Mouse (Mus musculus): Measurements from ENCODE around the gene Celf2. TPM values are rescaled to one million over a fixed set of nuclear protein-coding genes. Genes with fewer than 3 reads are reported as not detected.

The Celf2 gene
- total RNA-seq, 4 experiments from 2014 or later: 18.8 to 36.3 (median 25.9) TPM

- DNase-seq: peak; percentile 14
Measured at GRCm38 (mm10) chr2:6726071-6726470, 783.3 kb downstream of the Celf2 start.

DNA sequence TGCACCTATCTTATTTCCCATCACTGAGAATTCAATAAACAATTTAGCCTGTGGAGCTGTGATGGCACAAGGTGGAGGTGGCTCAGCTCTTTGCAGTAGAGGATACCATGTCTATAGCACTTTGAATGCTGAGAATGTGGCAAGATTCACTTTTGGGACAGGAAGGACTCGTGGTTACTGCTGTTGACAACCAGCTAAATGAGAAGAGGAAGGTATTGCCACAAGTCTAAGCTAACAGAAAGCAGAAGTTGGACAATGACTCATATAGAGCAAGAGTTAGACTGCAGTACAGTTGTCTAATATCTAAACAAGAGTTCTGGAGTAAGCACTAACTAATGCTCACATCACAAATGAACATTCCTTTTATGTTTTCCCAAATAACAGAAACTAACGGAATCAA, 785.8 kb downstream of the Celf2 start:
- DNase-seq: no peak

DNA sequence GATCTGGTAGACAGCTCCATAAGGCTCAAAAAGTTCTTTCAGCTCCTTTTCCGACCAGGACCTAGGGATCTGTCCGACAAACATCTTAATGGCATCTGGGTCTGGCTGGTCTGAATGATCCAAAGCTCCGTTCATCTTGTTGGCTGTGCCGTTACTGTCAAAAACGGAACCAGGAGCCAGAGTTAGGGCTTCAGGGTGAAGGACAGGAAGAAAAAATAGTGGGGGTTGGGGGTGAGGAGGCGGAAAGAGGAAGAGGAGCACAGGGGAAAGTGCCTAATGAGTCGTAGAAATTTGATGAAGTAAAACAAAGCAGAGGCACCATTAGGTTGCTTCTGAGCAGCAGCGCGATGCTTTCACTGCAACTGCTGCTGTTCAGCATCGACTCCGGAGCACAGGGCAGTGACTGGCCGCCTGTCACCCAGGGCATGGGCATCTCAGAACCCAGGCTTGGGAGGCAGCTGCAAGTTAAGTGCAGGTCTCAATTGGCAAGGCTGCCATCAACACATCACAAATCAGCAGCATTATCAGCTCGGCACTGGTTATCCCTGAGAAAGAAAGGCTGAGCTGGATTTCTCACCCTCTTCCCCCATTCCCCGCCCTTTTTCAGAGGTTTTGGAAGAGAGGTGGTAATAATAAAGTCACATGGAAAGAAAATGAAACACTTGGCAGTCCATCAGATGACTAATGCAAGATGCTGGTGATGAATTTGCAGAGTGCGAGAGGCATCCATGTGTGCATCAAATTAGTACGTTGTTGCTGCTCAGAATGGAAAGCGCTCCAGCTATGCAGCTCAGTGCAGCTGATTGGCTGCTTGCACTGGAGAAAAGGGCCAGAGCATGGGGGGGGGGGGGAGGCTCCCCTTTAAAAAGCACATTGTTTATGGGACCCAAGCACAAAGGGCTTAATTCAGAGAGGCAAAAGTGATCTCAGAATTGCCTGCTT, 787.6 kb downstream of the Celf2 start:
- DNase-seq: no peak

GRCm38 (mm10) chr2:6720753-6721459, 788.5 kb downstream of the Celf2 start:
- DNase-seq: peak; percentile 4

DNA sequence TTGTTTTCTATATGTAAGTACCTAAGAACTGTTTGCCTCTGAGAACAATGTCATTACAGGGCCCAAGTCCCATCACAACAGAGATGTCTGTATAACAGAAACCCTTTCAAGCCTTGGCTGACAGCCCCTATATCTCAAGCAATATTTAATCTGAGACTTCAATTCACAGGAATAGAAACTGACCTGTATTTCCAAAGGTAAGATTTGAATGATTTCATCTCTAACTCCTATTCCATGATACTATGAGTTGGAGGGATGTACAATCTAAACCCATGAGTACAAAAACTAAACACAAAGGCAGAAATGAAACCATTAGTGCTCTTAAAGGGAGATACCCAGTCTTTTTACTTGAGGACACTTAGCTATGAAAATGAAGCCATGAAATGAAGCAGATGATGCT, 790.5 kb downstream of the Celf2 start:
- no peak for DNase-seq

DNA sequence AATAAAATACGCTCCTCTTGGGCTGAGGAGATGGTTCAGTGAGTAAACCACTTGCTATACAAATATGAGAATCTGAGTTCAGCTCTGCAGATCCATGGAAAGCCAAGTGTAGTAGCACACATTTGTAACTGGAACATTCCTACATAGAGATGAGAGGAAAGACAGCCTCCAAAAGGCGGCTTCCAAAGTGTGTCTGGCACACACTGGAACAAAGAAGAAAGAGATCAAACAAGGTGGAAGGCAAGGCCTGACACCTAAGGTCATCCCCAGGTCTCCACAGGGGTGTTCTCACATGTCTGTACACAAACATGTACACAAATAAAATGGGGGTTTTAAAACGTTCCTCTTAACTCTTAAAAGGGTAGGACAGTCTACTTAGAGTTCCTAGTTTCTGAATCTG, 791.4 kb downstream of the Celf2 start:
- no peak for DNase-seq

DNA sequence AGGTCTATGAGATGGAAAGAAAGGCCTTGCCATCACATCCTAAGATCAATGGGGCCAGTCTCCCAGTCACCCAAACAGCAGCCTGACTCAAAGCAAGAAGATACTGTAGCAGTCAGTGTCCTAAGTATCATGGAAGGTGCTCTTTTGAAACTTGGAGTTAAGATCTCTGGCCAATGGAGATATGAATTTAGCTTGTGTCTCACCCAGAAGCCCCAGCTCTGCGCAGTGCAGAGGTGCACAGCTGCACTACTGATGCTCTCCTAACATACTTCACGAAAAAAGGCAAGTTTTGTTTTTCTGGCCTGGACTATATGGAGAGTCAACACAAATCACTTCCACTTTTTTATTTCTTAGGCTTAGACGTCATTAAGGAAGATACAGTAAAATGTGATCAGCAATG, 793.8 kb downstream of the Celf2 start:
- no peak for DNase-seq

GRCm38 (mm10) chr2:6713529-6713928, 795.8 kb downstream of the Celf2 start:
- DNase-seq: no peak

GRCm38 (mm10) chr2:6710687-6711430, 798.5 kb downstream of the Celf2 start:
- DNase-seq: no peak

GRCm38 (mm10) chr2:6707959-6708519, 801.3 kb downstream of the Celf2 start:
- DNase-seq: no peak

- DNase-seq: no peak
Measured at GRCm38 (mm10) chr2:6707276-6707675, 802.1 kb downstream of the Celf2 start.

DNA sequence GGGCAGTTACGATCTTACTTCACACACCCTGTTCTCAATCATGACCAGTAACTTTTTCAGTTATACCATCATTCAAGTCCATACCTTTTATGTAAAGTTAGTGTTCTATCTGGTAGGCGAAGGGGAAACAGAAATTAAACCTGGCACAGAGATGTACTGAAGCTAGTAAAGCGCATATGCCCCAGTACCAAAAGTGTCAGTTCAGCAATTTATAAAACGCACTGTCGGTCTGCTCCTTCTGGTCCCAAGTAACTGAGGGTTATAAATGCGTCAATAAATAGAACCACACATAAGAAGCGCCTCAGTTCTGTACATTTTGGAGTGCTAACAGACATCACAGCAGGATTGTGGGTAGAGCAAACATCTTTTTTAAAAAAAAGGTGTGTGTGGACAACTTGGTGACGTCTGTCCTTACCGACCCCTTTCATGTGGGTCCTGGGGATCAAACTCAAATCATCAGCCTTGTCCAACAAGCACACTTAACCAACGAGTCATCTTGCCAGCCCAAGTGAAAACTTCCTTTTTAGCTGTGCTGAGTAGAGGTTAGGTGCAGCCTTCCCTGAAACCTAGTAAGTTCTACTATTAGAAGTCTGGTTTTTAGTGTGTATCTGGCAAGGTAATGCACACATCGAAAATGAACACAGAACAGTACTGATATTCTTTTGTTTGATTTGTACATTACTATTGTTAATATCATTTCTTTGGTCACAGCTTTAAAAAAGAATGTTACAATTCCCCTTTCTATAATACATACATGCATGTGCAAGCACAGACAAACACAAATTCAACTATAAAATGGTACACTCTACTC, 803.2 kb downstream of the Celf2 start:
- no peak for DNase-seq

DNA sequence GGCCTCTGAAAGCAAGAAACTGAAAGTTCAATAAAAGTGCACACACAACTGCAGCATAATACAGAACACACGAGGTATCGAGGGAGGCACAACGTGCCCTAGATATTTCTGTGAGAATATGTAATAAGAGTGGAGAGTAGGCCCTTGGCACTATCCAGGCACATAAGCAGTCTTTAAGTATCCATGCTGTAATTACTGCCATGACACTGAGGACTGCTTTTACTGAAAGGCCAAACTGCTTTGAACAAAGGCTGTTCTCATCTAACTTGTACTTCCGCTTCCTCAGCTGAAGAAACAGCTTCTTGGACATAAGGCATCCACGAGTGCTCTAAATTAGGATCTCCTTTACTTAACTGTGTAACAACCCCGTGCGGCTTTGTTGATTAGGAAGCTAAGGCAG, 803.9 kb downstream of the Celf2 start:
- DNase-seq: no peak

DNA sequence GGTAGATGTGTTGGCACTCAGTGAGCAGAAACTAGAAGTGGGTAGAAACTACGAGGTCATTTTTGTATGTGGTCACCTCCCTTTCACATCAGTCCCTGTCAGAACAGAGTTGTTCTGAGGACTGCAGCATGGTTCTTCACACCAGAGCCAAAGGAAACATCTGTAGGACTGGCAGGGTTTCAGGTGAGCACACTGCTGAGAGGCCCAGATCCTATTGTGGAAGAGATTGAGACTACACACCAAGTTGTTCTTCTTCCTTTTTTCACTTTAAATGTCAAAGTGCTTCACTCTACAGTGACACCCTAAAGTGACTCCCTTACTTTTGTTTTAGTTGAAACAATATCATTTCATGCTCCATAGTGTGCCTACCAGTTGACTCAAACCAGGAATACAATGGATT, 804.6 kb downstream of the Celf2 start:
- DNase-seq: no peak

GRCm38 (mm10) chr2:6704342-6704741, 805.0 kb downstream of the Celf2 start:
- DNase-seq: no peak

DNA sequence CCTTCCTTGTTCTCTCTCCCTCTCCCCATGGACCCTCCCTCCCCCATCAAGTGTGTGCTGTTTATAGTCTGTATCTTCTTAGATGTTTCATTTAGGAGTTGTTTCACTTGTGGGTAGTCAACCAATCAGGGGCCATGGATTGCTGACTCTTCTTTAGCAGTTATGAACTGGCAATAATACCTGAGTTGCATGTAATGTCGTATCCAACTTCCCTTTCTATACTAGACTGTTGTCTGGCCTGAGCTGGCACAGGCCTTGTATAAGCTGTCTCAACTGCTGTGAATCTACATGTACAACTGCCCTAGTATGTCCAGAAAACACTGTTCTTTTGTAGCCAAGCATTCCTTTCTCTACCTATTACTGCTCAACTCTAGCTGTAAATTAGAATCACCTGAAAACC, 813.0 kb downstream of the Celf2 start:
- DNase-seq: no peak

- DNase-seq: no peak
Measured at GRCm38 (mm10) chr2:6695353-6695951, 813.9 kb downstream of the Celf2 start.

DNA sequence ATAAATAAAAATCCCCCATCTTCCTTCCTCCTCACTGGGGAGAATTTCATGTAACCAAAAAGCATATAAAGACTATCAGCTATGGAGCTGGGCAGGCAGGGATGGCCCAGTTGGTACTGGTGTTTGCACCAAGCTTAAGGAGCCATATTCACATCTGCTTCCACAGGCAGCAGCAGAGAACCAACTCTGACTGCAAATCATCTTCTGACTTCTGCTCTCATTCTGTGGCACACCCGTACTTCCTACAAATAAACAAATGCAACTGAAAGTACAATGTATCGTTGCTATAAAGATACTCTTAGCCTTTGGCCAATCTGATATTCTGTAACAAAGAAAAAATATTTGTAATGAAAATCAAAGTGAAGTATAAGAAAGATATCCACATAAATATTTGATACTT, 819.7 kb downstream of the Celf2 start:
- no peak for DNase-seq

DNA sequence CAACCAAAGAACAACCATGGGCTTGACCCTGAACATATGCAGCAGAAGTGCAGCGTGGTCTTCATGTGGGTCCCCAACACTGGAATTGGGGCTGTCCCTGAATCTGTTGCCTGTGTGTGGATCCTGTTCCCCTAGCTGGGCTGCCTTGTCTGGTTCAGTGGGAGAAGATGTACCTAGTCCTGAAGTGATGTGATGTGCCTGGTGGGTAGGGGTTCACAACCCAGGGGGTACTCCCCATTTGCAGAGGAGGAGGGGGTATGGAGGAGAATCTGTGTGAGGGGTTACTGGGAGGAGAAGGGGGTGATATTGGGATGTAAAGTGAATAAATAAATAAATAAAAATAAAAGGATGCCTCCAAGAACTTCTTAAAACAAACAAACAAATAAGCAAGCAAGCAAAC, 831.1 kb downstream of the Celf2 start:
- no peak for DNase-seq

DNA sequence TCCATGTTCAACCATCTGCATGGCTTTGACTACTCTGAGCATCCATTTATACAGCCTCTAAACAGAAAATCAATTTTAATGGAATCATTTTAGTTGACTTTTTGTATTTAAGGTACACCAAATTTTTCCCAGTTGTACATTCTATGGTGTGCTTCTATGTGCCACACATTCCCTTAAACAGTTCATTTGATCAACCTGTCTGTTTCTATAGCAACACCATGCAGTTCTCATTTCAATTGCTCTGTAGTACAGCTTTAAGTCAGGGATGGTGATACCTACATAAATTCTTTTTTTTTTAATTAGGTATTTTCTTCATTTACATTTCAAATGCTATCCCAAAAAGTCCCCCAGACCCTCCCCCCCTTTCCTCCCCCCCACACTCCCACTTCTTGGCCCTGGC, 831.9 kb downstream of the Celf2 start:
- no peak for DNase-seq

DNA sequence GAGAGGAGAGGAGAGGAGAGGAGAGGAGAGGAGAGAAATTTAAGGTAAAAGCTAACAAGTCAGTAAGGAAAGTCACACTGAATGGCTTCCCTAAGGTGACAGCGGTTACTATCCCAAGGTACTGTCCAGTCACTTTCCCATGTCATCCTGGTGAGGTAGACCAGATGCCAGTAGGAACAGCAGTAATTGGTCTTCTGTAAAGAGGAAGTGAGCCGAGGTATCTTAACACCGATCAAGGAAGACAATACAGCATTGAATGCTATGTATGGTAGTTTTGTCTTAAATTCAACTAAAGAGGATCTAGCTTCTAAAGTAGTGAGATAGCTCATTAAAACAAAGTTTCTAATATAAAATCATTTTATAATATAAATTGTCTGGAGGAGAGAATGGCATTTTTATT, 835.0 kb downstream of the Celf2 start:
- no peak for DNase-seq

All from adrenal gland, adult 8-10 months (tissue).